Mouse (Mus musculus) megakaryocyte progenitor cell, adult 5-6 weeks (primary cell): ENCODE data around the gene Phactr3. TPM values are rescaled to one million over a fixed set of nuclear protein-coding genes. Genes with fewer than 3 reads are reported as not detected.
A peak's percentile ranks its signal among the peaks of the same experiment; 100 is the strongest.

Source experiments
- ATAC-seq: replicated peaks from 2 replicates; pipeline ENCODE4 v1.8.0; 2016; ENCODE audit warnings: mild to moderate bottlenecking, moderate TSS enrichment, inconsistent platforms; ENCODE audit not compliant: poor library complexity
- total RNA-seq, 2 experiments: library from RNA; stranded (forward) in 1 of 2; stranded (reverse) in 1 of 2; fragments of 157-497, 149-512 nt in 1 of 2; fragments of 200-1000 nt in 1 of 2; gene quantifications; 2 replicates each; pipeline versions ENCODE4 v1.2.3 to v1.2.4; 2015 to 2017

The Phactr3 gene
- total RNA-seq, 2 experiments from 2014 or later: 0.05 TPM; not detected in 1

- no peak for ATAC-seq
These were observed 66.1 kb downstream of the Phactr3 start for GRCm38 (mm10) chr2:178184862-178185261.

GRCm38 (mm10) chr2:178188988-178189387 is 70.2 kb downstream of the Phactr3 start:
- peak; percentile 46; the same call in 1 of the 2 replicates for ATAC-seq

- no peak for ATAC-seq
These were observed 74.1 kb downstream of the Phactr3 start for GRCm38 (mm10) chr2:178192881-178193280.

GRCm38 (mm10) chr2:178193445-178193844 is 74.7 kb downstream of the Phactr3 start:
- ATAC-seq: no peak

- no peak for ATAC-seq
These were observed 76.1 kb downstream of the Phactr3 start for GRCm38 (mm10) chr2:178194908-178195307.

GRCm38 (mm10) chr2:178196038-178196437 is 77.3 kb downstream of the Phactr3 start:
- ATAC-seq: no peak; the same call in 1 of the 2 replicates

GRCm38 (mm10) chr2:178197542-178197941 is 78.8 kb downstream of the Phactr3 start:
- peak; percentile 68 for ATAC-seq

- ATAC-seq: no peak
These were observed 85.7 kb downstream of the Phactr3 start for GRCm38 (mm10) chr2:178204455-178204854.

- ATAC-seq: no peak
These were observed 89.4 kb downstream of the Phactr3 start for GRCm38 (mm10) chr2:178208186-178208600.

GRCm38 (mm10) chr2:178213826-178214225 is 95.1 kb downstream of the Phactr3 start:
- ATAC-seq: no peak

- no peak for ATAC-seq
These were observed 95.8 kb downstream of the Phactr3 start for GRCm38 (mm10) chr2:178214531-178214930.

GRCm38 (mm10) chr2:178218461-178218860 is 99.7 kb downstream of the Phactr3 start:
- no peak for ATAC-seq

- ATAC-seq: 0 out of 2 replicates have a peak, but pooled peaks have one; percentile 17
These were observed 100.8 kb downstream of the Phactr3 start for GRCm38 (mm10) chr2:178219454-178220147.

- ATAC-seq: no peak
These were observed 101.5 kb downstream of the Phactr3 start for GRCm38 (mm10) chr2:178220148-178220717.

GRCm38 (mm10) chr2:178221003-178221402 is 102.2 kb downstream of the Phactr3 start:
- ATAC-seq: no peak; the same call in 1 of the 2 replicates

GRCm38 (mm10) chr2:178229231-178229630 is 110.5 kb downstream of the Phactr3 start:
- no peak for ATAC-seq

GRCm38 (mm10) chr2:178233487-178233886 is 114.7 kb downstream of the Phactr3 start:
- ATAC-seq: peak; percentile 55

- ATAC-seq: no peak
These were observed 118.3 kb downstream of the Phactr3 start for GRCm38 (mm10) chr2:178237056-178237455.

GRCm38 (mm10) chr2:178238503-178238902 is 119.7 kb downstream of the Phactr3 start:
- ATAC-seq: peak; percentile 87

- ATAC-seq: no peak
These were observed 122.1 kb downstream of the Phactr3 start for GRCm38 (mm10) chr2:178240886-178241285.

GRCm38 (mm10) chr2:178241374-178241773 is 122.6 kb downstream of the Phactr3 start:
- no peak for ATAC-seq

GRCm38 (mm10) chr2:178242996-178243395 is 124.2 kb downstream of the Phactr3 start:
- 0 out of 2 replicates have a peak, but pooled peaks have one; percentile 14 for ATAC-seq
